Mouse (Mus musculus): ENCODE data around the gene Slc20a1.

Gene Slc20a1

DNA sequence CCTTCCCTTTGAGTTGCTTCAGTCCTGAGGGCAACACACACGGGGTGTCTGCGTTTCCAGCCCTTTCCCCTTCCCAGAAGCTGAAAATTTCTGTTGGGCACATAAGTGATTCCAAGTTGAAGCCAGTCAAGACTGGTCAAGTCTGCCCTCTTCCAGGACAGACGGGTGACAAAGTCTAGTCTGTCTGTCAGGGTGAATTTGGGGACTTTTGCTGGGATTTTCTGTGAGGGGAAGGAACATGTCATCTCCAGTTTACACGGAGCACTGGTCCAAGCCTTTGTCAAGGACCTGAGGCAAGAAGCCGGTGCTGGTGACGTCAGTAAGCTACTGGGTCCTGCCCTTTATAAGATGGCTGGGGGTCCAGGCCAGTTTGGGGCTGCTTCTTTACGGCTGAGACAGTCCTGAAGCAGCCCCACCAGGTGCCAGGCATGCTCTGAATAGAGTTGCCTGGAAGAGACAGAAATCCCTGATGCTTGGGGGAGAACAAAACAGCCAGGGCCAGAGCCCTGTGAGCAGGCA, 28.5 kb downstream of the Slc20a1 start:
- no peak for DNase-seq (ENCODE audit: low spot score)

- DNase-seq (ENCODE audit: low spot score), result no peak
Measured at GRCm38 (mm10) chr2:129227709-129228108, 29.1 kb downstream of the Slc20a1 start.

DNA sequence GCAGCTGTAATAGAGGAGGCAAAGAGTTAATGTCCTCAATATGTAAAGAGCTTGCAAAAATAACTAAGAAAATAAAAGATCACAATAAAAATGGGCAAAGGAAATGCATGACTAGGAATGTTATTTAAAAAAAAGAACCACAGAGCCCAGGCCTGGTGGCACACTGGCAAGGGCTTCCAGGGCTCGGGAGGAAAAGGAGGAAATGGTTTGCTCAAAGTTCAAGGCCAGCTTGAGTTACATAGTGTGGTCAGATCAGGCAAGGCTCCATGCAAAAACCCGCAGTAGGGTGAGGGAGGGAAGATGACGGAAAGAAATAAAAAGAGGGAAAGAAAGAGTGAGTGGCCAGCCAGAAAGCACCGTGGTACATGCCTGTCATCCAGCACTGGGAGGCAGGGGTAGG, 30.0 kb downstream of the Slc20a1 start:
- DNase-seq (ENCODE audit: low spot score), result no peak

DNA sequence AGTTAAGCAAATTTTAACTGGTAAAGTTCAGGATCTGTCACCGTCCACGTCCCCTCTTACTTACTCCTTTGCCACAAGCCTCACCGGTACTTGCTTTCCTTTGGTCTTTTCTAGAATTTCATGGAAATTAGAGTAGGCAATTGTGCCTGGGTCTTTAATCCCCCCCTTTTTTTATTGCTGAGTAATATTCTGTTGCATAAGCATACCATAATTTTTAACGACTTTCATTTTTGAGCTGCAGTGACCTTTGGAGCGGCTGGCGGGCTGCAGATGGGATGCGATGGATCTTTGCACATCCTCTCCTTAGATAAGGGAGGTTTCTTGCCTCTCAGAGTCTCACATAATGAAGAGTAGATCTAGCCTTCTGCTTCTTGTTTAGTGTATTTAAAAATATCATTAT, 30.8 kb downstream of the Slc20a1 start:
- no peak for DNase-seq (ENCODE audit: low spot score)

- no peak for DNase-seq (ENCODE audit: low spot score)
Measured at GRCm38 (mm10) chr2:129232023-129232422, 33.5 kb downstream of the Slc20a1 start.

GRCm38 (mm10) chr2:129232484-129232883, 33.9 kb downstream of the Slc20a1 start:
- no peak for DNase-seq (ENCODE audit: low spot score)

DNA sequence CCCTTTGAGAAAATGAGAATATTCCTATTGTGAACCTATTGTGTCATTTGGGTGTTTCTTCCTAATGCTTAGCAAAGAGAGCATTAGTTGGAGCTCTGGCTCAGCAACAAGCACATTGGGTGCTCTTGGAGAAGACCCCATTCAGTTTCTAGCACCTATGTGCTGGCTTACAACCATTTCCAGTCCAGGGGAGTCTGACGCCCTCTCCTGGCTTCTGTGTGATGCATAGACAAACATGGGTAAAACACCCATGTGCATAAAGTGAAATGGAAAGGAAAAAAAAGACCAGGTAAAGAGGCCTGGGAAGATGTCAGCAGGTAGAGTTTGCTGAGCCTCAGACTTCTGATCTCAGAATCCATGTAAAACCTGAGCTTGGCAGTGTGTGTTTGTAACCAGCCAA, 34.7 kb downstream of the Slc20a1 start:
- DNase-seq (ENCODE audit: low spot score), result no peak

DNA sequence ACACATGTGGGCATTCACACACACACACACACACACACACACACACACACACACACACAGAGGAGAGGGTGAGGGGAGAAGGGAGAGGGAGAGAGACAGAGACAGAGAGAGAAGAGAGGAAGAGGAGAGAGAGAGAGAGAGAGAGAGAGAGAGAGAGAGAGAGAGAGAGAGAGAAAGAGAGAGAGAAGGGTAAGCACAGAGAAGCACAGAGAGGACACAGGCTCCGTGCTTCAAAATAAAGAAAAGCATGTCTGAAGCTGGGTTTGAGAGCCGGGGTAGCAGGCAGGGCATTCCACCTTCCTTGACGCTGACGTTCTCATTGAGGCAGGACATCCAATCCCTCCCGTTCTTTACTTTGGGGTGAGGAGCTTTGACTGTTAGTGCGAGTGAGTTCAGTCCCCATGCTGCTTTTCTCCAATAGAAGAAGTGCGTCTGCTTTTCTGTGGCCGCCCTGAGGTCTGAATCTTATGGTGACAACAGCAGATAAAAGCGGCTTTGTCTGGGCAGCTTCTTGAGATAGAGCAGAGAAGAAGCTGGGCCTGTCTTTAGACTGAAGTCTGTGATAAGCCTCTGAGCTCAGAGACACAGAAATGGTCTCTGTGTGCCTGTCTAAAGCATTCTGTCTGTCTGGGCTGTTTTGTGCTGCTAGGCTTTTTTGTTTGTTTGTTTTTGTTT, 35.4 kb downstream of the Slc20a1 start:
- no peak for DNase-seq (ENCODE audit: low spot score)

DNA sequence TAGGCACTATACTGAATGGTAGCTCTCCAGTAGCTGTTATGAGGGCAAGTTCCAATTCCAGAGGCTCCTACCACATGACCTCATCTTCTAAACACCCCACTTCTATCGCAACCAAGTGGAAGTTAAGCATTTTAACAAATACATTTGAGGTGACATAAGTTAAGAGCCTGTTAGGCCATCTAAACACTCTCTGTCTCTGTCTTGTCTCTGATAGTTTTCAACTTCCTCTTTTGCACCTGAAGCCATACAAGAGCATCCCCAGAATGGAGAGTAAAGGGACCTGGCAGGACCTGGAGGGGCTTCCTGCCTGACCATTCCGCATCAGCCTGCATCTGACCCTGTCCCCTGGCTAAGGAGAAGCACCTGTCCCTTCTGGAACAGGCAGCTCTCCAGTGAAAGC, 36.2 kb downstream of the Slc20a1 start:
- no peak for DNase-seq (ENCODE audit: low spot score)

DNA sequence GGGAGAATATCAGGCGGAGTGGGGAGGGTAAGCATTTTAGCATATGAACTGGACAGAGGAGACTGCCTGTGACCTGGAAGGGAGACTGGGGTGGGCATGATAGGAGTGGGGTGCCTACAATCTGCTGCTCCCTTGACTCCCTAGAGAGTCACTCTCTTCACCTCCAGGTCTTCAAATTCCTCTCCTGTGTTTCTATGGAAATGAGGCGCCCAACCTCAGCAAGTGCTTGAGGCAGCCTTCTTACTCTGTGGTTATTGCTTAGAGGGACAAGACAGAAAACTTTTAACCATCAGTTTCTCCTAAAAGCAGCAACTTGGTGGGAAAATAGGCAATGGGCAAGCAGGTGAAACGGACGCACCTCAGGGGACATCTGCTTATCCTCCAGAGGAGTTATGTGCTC, 38.0 kb downstream of the Slc20a1 start:
- DNase-seq (ENCODE audit: low spot score), result no peak

DNA sequence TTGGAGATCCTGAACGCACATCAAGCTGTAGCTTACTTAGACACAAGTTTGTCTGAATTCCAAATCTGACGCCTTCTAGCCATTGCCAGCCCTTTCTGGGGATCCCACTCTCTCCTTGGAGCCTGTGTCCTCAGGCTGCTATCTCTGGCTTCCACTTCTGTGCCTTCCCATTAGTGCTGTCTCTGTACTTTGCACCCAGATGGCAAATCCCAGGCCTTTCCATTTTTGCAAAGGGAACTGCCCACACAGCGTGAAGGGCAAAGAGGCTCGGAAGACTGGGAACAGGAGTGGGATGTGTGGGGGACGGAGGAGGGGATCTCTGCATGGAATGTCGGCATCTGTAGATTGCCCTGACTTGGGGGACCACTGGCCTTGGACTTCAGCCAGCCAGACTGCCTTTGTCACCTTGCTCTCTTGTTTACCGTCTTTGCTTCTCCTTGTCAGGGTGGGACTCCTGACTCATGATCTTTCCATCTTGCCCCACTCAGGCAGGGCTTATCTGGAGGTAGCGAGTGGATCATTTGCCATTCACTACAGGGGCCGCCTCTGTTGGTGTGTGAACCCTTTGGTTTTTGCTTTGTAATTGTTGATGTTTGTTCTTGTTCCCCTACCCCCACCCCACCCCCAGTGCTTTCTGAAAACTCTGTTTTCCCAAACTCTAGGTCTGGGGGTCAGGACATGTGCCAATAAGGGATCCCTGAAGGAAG, 42.3 kb downstream of the Slc20a1 start:
- DNase-seq (ENCODE audit: low spot score), result no peak

DNA sequence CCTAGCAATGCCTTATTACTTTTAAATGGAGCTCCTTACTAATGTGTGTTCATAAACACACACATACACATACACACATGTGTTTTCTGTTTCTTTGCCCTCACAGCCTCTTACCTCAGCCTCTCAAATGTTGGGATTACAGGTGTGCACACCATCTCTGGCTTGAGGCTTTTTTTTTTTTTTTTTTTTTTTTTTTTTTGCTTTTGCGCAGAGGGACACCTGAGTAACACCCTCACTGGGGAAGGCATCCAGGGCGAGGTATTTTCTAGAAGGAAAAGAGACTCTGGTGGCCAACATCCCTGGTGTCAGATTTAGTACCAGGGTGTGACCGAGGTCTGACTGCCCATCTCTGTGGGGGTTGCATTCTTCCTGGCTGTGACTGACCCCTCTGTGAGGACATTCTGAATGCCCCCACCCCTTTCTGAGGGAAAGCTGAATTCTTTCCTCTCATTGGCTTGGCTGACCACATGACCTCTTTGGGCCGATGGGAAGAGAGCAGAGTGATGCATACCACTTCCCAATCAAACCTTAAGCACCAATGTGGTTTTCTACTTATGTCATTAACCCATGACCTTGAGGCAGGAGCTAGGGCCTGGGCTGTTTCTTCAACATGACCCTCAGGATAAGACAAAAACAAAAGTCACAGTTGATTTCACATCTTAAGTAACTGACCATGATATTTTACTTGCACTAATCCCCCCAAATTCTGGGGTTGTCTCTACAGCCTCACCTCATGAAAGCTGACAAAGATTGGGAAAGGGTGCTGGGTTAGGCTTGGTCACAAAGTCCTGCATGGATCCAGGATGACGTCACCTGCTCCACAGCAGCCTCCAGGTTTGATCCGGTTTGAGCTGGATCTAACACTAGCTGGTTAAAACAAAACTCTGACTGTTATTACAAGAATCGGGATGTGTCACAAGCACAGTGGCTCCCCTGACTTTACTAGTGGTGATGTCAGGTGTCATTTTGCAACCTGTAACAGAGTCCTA, 43.6 kb downstream of the Slc20a1 start:
- no peak for DNase-seq (ENCODE audit: low spot score)

- DNase-seq (ENCODE audit: low spot score), result no peak
Measured at GRCm38 (mm10) chr2:129243005-129243404, 44.4 kb downstream of the Slc20a1 start.

GRCm38 (mm10) chr2:129243786-129244185, 45.2 kb downstream of the Slc20a1 start:
- no peak for DNase-seq (ENCODE audit: low spot score)

DNA sequence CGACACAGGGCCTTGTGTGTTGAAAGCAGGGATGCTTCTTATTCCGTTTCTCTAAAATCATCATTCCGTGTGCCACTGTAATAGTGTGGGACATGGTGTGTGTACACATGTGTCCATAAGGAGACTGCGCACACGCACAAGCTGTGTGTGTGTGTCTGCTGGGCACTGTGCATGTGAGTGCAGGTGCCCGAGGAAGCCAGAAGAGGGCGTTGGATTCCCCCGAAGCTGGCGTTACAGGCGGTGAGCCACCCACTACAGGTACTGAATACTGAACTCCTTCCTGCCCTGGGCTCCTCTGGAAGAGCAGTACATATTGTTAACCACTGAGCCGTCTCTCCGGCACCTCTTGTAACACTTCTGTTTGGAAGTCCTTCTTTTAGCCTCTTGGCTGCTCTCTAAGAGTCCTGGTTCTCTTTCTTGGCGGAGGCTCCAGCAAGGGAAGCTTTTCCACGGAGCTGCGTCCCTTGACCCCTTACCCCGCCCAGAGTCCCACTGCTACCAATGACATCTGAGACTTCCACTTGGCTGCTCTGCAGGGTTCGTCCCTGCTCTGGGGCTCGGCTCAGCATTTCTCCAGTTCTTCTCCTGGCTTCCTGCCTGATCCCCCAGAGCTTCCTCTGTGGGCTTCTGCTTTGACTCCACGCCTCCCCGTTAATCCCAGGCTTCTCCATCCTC, 46.0 kb downstream of the Slc20a1 start:
- DNase-seq (ENCODE audit: low spot score), result no peak

- no peak for DNase-seq (ENCODE audit: low spot score)
Measured at GRCm38 (mm10) chr2:129245618-129246017, 47.1 kb downstream of the Slc20a1 start.

DNA sequence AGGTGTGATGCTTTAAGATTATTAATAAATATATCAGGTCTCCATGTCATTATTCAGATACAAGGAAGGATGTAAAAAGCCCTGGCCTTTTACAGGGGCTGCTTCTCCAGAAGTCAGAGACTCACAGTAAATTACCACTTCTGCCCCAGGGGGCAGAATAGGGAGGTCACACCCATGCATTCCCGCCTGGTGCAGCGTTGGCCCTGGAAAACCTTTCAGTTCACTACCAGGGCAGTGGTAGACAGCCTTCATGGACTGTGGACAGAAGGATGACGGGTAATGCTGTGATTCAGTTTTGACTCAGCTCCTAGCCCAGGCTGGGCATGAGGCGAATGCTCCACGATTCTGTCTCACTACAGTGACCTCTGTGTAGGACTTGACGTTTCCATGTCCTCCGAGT, 47.9 kb downstream of the Slc20a1 start:
- no peak for DNase-seq (ENCODE audit: low spot score)

GRCm38 (mm10) chr2:129246924-129247323, 48.4 kb downstream of the Slc20a1 start:
- DNase-seq (ENCODE audit: low spot score), result no peak

DNA sequence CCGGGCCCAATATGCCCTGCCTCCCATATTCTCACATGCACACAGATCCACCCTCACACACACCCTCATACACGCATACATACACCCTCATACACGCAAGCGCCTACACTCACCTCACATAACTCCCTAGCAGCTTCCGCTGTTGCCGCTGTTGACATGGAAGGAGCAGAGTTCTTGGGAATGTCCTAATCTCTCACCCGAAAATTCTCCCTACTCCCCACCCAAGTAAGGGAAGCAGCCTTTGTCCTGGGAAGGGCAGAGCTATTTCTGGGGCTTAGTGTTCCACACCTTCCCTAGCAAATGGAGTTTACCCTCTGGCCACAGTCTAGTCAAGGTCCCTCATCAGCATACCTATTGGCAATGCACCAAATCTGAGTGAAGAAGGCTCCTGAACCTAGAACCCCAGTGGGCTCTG, 49.1 kb downstream of the Slc20a1 start:
- no peak for DNase-seq (ENCODE audit: low spot score)

DNA sequence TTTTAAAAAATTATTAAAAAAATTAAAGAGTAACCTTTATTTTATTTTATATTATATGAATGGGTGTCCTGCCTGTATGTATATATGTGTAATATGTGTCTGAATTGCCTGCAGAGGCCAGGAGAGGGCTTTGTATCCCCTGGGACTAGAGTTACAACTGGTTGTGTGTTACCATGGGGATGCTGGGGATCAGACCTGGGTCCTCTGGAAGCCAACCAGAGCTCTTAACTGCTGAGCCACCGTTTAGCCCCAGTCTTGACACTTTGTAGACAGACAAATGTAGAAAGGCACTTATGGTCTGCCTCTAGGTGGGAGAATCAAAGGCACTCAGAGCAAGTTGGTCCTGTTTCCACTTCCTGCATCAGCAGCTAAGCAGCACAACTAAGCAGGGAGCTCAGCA, 50.8 kb downstream of the Slc20a1 start:
- no peak for DNase-seq (ENCODE audit: low spot score)

- no peak for DNase-seq (ENCODE audit: low spot score)
Measured at GRCm38 (mm10) chr2:129252836-129253630, 54.5 kb downstream of the Slc20a1 start.

Data from ovary, postnatal 14 days (tissue).